Mouse (Mus musculus): ENCODE measurements around the gene Gpatch1. TPM values are rescaled to one million over a fixed set of nuclear protein-coding genes. Genes with fewer than 3 reads are reported as not detected.

The Gpatch1 gene
- 1 to 10 TPM; 6.8 to 7.8 (median 7.5) TPM for total RNA-seq (2022)

GRCm38 (mm10) chr7:35317729-35318609 lies at the start of gene Gpatch1:
TSS of gene Gpatch1 (minus strand) at chr7:35318440.
- DNase-seq (ENCODE audit: low spot score in 2 of 2): peak; percentile 85 to 86

GRCm38 (mm10) chr7:35365161-35365910 lies 47.1 kb upstream of the Gpatch1 start:
- DNase-seq (ENCODE audit: low spot score in 2 of 2): no peak

- no peak for DNase-seq (ENCODE audit: low spot score in 2 of 2)
Measured at GRCm38 (mm10) chr7:35362868-35363267, 44.6 kb upstream of the Gpatch1 start.

GRCm38 (mm10) chr7:35362253-35362652 lies 44.0 kb upstream of the Gpatch1 start:
- no peak for DNase-seq (ENCODE audit: low spot score in 2 of 2)

GRCm38 (mm10) chr7:35357621-35358020 lies 39.4 kb upstream of the Gpatch1 start:
- DNase-seq (ENCODE audit: low spot score in 2 of 2): no peak

GRCm38 (mm10) chr7:35355303-35355872 lies 37.1 kb upstream of the Gpatch1 start:
- no peak for DNase-seq (ENCODE audit: low spot score in 2 of 2)

GRCm38 (mm10) chr7:35353306-35353705 lies 35.1 kb upstream of the Gpatch1 start:
- DNase-seq (ENCODE audit: low spot score in 2 of 2): no peak

- DNase-seq (ENCODE audit: low spot score in 2 of 2): no peak
Measured at GRCm38 (mm10) chr7:35351155-35351554, 32.9 kb upstream of the Gpatch1 start.

GRCm38 (mm10) chr7:35349886-35350684 lies 31.8 kb upstream of the Gpatch1 start:
- DNase-seq (ENCODE audit: low spot score in 2 of 2): no peak

- DNase-seq (ENCODE audit: low spot score in 2 of 2): no peak
Measured at GRCm38 (mm10) chr7:35349022-35349421, 30.8 kb upstream of the Gpatch1 start.

- no peak for DNase-seq (ENCODE audit: low spot score in 2 of 2)
Measured at GRCm38 (mm10) chr7:35347918-35348700, 29.9 kb upstream of the Gpatch1 start.

GRCm38 (mm10) chr7:35344785-35345330 lies 26.6 kb upstream of the Gpatch1 start:
- DNase-seq (ENCODE audit: low spot score in 2 of 2): no peak

GRCm38 (mm10) chr7:35342498-35342897 lies 24.3 kb upstream of the Gpatch1 start:
- no peak for DNase-seq (ENCODE audit: low spot score in 2 of 2)

GRCm38 (mm10) chr7:35341282-35341681 lies 23.0 kb upstream of the Gpatch1 start:
- DNase-seq (ENCODE audit: low spot score in 2 of 2): no peak

GRCm38 (mm10) chr7:35340196-35340595 lies 22.0 kb upstream of the Gpatch1 start:
- no peak for DNase-seq (ENCODE audit: low spot score in 2 of 2)

GRCm38 (mm10) chr7:35334527-35335452 lies 16.6 kb upstream of the Gpatch1 start:
- DNase-seq (ENCODE audit: low spot score in 2 of 2): peak in 1 of 2 experiments; percentile 11

GRCm38 (mm10) chr7:35333692-35334526 lies 15.7 kb upstream of the Gpatch1 start, which contains the start of gene Rhpn2:
TSS of gene Rhpn2 (plus strand) at chr7:35334170.
- peak; percentile 99 for DNase-seq (ENCODE audit: low spot score in 2 of 2)

- DNase-seq (ENCODE audit: low spot score in 2 of 2): no peak
Measured at GRCm38 (mm10) chr7:35333231-35333651, 15.0 kb upstream of the Gpatch1 start.

Data from gastrocnemius, adult 8-10 months (tissue).